Mouse (Mus musculus): ENCODE measurements around the gene Psmd8.
A peak's percentile ranks its signal among the peaks of the same experiment; 100 is the strongest.

Psmd8 gene

GRCm38 (mm10) chr7:29134230-29134629 lies 46.3 kb downstream of the Psmd8 start:
- no peak for DNase-seq

DNA sequence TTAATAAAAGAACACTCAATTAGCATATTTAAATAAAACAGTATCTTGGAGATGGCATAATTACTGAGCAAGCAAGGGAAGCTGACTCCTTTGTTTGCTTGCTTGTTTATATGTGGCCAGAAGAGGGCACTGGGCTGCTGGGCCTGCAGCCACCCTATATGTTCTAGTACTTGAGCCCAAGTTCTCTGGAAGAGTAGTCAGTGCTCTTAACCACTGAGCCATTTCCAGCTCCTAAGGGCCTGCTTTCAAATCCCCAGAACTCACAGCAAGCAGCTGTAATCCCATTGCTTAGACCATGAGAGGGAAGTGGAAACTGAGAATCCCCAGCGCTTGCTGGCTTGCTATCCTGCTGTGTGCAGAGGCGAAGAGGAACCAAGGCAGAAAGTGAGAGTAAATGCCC lies 51.8 kb downstream of the Psmd8 start:
- DNase-seq: no peak

- peak; percentile 16 for DNase-seq
Observed at GRCm38 (mm10) chr7:29126173-29126915, 54.2 kb downstream of the Psmd8 start.

- DNase-seq: no peak
Observed at GRCm38 (mm10) chr7:29124970-29125369, 55.5 kb downstream of the Psmd8 start, which contains the start of gene Ryr1. TSS of gene Ryr1 (minus strand) at chr7:29125179.

All from right cerebral cortex, postnatal 25 days (tissue).